Mouse (Mus musculus) megakaryocyte, embryonic 14.5 days (primary cell): ENCODE data around the gene Cfl2.

Source experiments
- FLI1 ChIP-seq: IDR thresholded peaks from 2 replicates; pipeline ENCODE4 v1.6.1; 2012; ENCODE audit warnings: low read length, inconsistent platforms, mixed read lengths
- GATA1 ChIP-seq: IDR thresholded peaks from 3 replicates; pipeline ENCODE4 v1.6.1; 2012; ENCODE audit warnings: mixed read lengths, low read length, inconsistent platforms, borderline replicate concordance

DNA sequence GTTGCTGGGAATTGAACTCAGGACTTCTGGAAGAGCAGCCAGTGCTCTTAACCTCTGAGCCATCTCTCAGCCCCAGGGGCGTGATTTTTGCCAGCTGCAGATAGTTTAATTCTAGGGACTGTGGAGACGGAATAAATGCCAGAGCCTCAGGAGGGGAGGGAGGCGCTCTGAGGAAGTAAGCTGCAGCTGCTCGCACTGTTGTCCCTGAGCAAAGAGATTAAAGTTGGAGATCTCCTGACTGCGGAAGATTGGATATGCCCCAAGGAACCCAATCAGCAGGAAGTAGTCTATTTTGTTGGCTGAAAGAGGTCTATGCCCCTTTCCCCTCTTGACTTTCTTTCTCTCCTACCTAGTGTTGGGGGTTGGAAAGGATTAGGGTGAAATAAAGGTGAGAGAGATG is 14.2 kb upstream of the Cfl2 start:
- TF ChIP-seq GATA1 (no peak), FLI1 (no peak)
